Mouse (Mus musculus): ENCODE results near the gene Fam71a.

Fam71a gene

GRCm38 (mm10) chr1:191123696-191124095 is 40.9 kb downstream of the Fam71a start:
- no peak for DNase-seq (ENCODE audit: low spot score in 2 of 2)

GRCm38 (mm10) chr1:191122744-191123143 is 41.9 kb downstream of the Fam71a start:
- DNase-seq (ENCODE audit: low spot score in 2 of 2): no peak

- no peak for DNase-seq (ENCODE audit: low spot score in 2 of 2)
Measured at GRCm38 (mm10) chr1:191115514-191116238, 48.9 kb downstream of the Fam71a start.

- DNase-seq (ENCODE audit: low spot score in 2 of 2): no peak
Measured at GRCm38 (mm10) chr1:191114868-191115267, 49.7 kb downstream of the Fam71a start.
